Mouse (Mus musculus) hindbrain, postnatal 0 days (tissue): Measurements from ENCODE around the gene Tmc7. TPM values are rescaled to one million over a fixed set of nuclear protein-coding genes. Genes with fewer than 3 reads are reported as not detected.

Experiments used
- ATAC-seq: fragments of 200-750 bp; cut with Nextera tagmentation; 2 replicates; pipeline ENCODE4 v1.8.0; 2017; ENCODE audit warnings: mild to moderate bottlenecking, moderate TSS enrichment, moderate library complexity
- DNase-seq: peaks from one replicate; pipeline ENCODE4 v3.0.0-alpha.2; 2015; ENCODE audit warnings: low spot score
- H3K27ac ChIP-seq: fragments of 300-500 bp; sonication (generic); 2 replicates; pipeline ENCODE4 v1.5.1; 2014; ENCODE audit warnings: mild to moderate bottlenecking
- H3K27me3 ChIP-seq: fragments of 300-500 bp; sonication (generic); 2 replicates; pipeline ENCODE4 v1.6.1; 2014; ENCODE audit warnings: low read length, mixed read lengths; ENCODE audit not compliant: insufficient read depth
- H3K36me3 ChIP-seq: fragments of 300-500 bp; sonication (generic); 2 replicates; pipeline ENCODE4 v1.6.1; 2014; ENCODE audit warnings: low read length, mixed read lengths; ENCODE audit not compliant: insufficient read depth
- H3K4me1 ChIP-seq: fragments of 300-500 bp; sonication (generic); 2 replicates; pipeline ENCODE4 v1.6.1; 2014; ENCODE audit warnings: antibody characterized with exemption, low read length, mixed read lengths; ENCODE audit not compliant: insufficient read depth
- H3K4me2 ChIP-seq: fragments of 300-500 bp; sonication (generic); 2 replicates; pipeline ENCODE4 v1.6.1; 2014; ENCODE audit warnings: low read depth, mild to moderate bottlenecking, low read length, moderate library complexity, mixed read lengths
- H3K4me3 ChIP-seq: fragments of 300-500 bp; sonication (generic); 2 replicates; pipeline ENCODE4 v1.5.1; 2014; ENCODE audit warnings: low read length
- H3K9ac ChIP-seq: fragments of 300-500 bp; sonication (generic); replicated peaks from 2 replicates; pipeline ENCODE4 v1.6.1; 2014; ENCODE audit warnings: mild to moderate bottlenecking, low read length, moderate library complexity, mixed read lengths
- H3K9me3 ChIP-seq: fragments of 300-500 bp; sonication (generic); 2 replicates; pipeline ENCODE4 v1.6.1; 2016; ENCODE audit warnings: low read length, mixed read lengths
- CTCF ChIP-seq: IDR thresholded peaks from 2 replicates; pipeline ENCODE4 v1.5.1; 2016; ENCODE audit warnings: antibody characterized with exemption, control low read depth, low read depth
- WGBS: fragments of 180-500 bp; shearing (Covaris S2); extraction: QIAGEN DNeasy Blood & Tissue Kit; methylation state at CpG from one replicate; pipeline ENCODE4 v1.1.7; 2014; 5-methylcytosine and 5-hydroxymethylcytosine counted together
- polyA plus RNA-seq: library from polyadenylated mRNA; unstranded; fragments of >200 nt; fragmentation: Nextera tagmentation; extraction: Ambion mirVana; gene quantifications from 2 replicates; pipeline ENCODE4 v1.2.1, GENCODE M21; 2015
- total RNA-seq: library from RNA; depleted of rRNA; stranded (reverse); fragments of >200 nt; gene quantifications from 2 replicates; pipeline ENCODE4 v1.2.3, GENCODE M21; 2014

Tmc7 gene
- total and polyA plus RNA-seq, 2 experiments from 2014 or later = 5.3 to 11.8 TPM

GRCm38 (mm10) chr7:118592146-118592545, 7.6 kb upstream of the Tmc7 start:
- 16% methylated on average over 6 of the region's 6 CpGs for WGBS
- peaks cover 9% of the 10 kb centered on the region for H3K4me1 ChIP-seq
- peak overlapping the region; percentile 86 for H3K27ac ChIP-seq
- no peaks in the 10 kb centered on the region for H3K27me3 ChIP-seq
- no peak overlapping the region for H3K4me2 ChIP-seq
- no peaks in the 10 kb centered on the region for H3K36me3 ChIP-seq
- no peak for TF ChIP-seq CTCF
- no peak overlapping the region for H3K4me3 ChIP-seq
- ATAC-seq = peak; percentile 39; the same call in 1 of the 2 replicates
- no peak overlapping the region for H3K9ac ChIP-seq
- peak; percentile 65 for DNase-seq
- no peaks in the 10 kb centered on the region for H3K9me3 ChIP-seq

GRCm38 (mm10) chr7:118590726-118591305, 6.3 kb upstream of the Tmc7 start:
- Histone ChIP-seq H3K36me3 (no peaks in the 10 kb centered on the region), H3K27ac (no peak overlapping the region), H3K27me3 (no peaks in the 10 kb centered on the region), H3K4me1 (peaks cover 8% of the 10 kb centered on the region; the same call in 1 of the 2 replicates), H3K4me2 (no peak overlapping the region), H3K4me3 (no peak overlapping the region), H3K9me3 (no peaks in the 10 kb centered on the region), H3K9ac (no peak overlapping the region)
- no peak for DNase-seq
- WGBS = 87% methylated on average over 5 of the region's 5 CpGs
- ATAC-seq = no peak
- TF ChIP-seq CTCF = no peak

GRCm38 (mm10) chr7:118585856-118586255, 1.3 kb upstream of the Tmc7 start:
- Histone ChIP-seq H3K9me3 (no peaks in the 10 kb centered on the region), H3K4me2 (no peak overlapping the region), H3K4me1 (peaks cover 8% of the 10 kb centered on the region; the same call in 1 of the 2 replicates), H3K27me3 (no peaks in the 10 kb centered on the region), H3K27ac (no peak overlapping the region), H3K36me3 (no peaks in the 10 kb centered on the region), H3K9ac (no peak overlapping the region), H3K4me3 (no peak overlapping the region)
- ATAC-seq (0 out of 2 replicates have a peak, but pooled peaks have one; percentile 27), DNase-seq (peak; percentile 53)
- TF ChIP-seq CTCF = no peak
- 50% methylated on average over 6 of the region's 6 CpGs for WGBS

GRCm38 (mm10) chr7:118584926-118585325, 390 bp upstream of the Tmc7 start:
- WGBS = 65% methylated on average over 5 of the region's 5 CpGs
- H3K27ac ChIP-seq = peak overlapping the region; percentile 80; the same call in 1 of the 2 replicates
- no peak for TF ChIP-seq CTCF
- peak overlapping the region; percentile 88 for H3K4me2 ChIP-seq
- DNase-seq (no peak), ATAC-seq (peak; percentile 36; the same call in 1 of the 2 replicates)
- H3K27me3 ChIP-seq = no peaks in the 10 kb centered on the region
- H3K36me3 ChIP-seq = no peaks in the 10 kb centered on the region
- no peaks in the 10 kb centered on the region for H3K9me3 ChIP-seq
- H3K9ac ChIP-seq = peak overlapping the region; percentile 80; the same call in 1 of the 2 replicates
- peaks cover 8% of the 10 kb centered on the region; the same call in 1 of the 2 replicates for H3K4me1 ChIP-seq
- H3K4me3 ChIP-seq = peak overlapping the region; percentile 70

- ATAC-seq (no peak), DNase-seq (no peak)
- TF ChIP-seq CTCF = no peak
- Histone ChIP-seq H3K27me3 (no peaks in the 10 kb centered on the region), H3K9ac (peak overlapping the region; percentile 80), H3K36me3 (no peaks in the 10 kb centered on the region), H3K9me3 (no peaks in the 10 kb centered on the region), H3K4me1 (peaks cover 8% of the 10 kb centered on the region; the same call in 1 of the 2 replicates), H3K4me2 (peak overlapping the region; percentile 88), H3K4me3 (peak overlapping the region; percentile 70), H3K27ac (peak overlapping the region; percentile 80; the same call in 1 of the 2 replicates)
- 17% methylated on average over 7 of the region's 7 CpGs for WGBS
These were observed 715 bp downstream of the Tmc7 start for GRCm38 (mm10) chr7:118583821-118584220.

GRCm38 (mm10) chr7:118579938-118580337, 4.6 kb downstream of the Tmc7 start:
- no peak overlapping the region for H3K4me3 ChIP-seq
- H3K27ac ChIP-seq = no peak overlapping the region
- no peaks in the 10 kb centered on the region for H3K9me3 ChIP-seq
- TF ChIP-seq CTCF = no peak
- H3K27me3 ChIP-seq = no peaks in the 10 kb centered on the region
- H3K4me2 ChIP-seq = no peak overlapping the region
- peaks cover 8% of the 10 kb centered on the region; the same call in 1 of the 2 replicates for H3K4me1 ChIP-seq
- H3K36me3 ChIP-seq = no peaks in the 10 kb centered on the region
- WGBS = 67% methylated on average over 2 of the region's 2 CpGs
- H3K9ac ChIP-seq = no peak overlapping the region
- no peak for ATAC-seq
- DNase-seq = no peak

GRCm38 (mm10) chr7:118578269-118578668, 6.3 kb downstream of the Tmc7 start:
- DNase-seq (no peak), ATAC-seq (no peak)
- TF ChIP-seq CTCF = no peak
- H3K4me3 ChIP-seq = no peak overlapping the region
- H3K4me1 ChIP-seq = 0 out of 2 replicates have a peak, but pooled peaks cover under 1% of the 10 kb centered on the region
- no peaks in the 10 kb centered on the region for H3K27me3 ChIP-seq
- no peak overlapping the region for H3K9ac ChIP-seq
- no peaks in the 10 kb centered on the region for H3K36me3 ChIP-seq
- 63% methylated on average over 3 of the region's 3 CpGs for WGBS
- H3K4me2 ChIP-seq = no peak overlapping the region
- peak overlapping the region; percentile 41; the same call in 1 of the 2 replicates for H3K27ac ChIP-seq
- H3K9me3 ChIP-seq = no peaks in the 10 kb centered on the region
